Mouse (Mus musculus) CD4-positive, CD25-positive, alpha-beta regulatory T cell, adult 2 months (primary cell): ENCODE results near the gene Rfx7.

ENCODE experiments used
- DNase-seq: peaks from one replicate; pipeline ENCODE4 v3.0.0-alpha.2; 2012; ENCODE audit warnings: low read depth, low spot score

The Rfx7 gene

DNA sequence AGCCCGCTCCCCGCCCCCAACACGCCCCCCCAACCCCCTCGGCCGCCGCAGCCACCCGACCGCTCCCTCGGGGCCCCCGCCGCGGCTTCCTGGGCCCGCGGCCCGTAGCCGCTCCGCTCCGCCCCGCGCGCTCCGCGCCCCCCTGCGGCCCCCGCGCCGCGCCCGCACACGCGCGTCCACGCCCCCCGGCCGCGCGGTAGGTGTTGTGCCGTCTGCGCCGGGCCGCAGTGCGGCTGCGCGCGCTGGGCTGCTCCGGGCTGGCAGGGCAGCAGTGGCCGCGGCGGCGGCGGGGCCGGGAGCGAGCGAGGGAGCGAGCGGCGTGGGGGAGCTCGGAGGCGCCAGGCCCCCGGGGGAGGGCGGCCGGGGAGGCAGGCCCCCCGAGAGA is at the start of gene Rfx7:
Gene Rfx7 (plus strand): TSS at position 245 of the 385 bp plus-strand sequence.
- DNase-seq = peak; percentile 92

DNA sequence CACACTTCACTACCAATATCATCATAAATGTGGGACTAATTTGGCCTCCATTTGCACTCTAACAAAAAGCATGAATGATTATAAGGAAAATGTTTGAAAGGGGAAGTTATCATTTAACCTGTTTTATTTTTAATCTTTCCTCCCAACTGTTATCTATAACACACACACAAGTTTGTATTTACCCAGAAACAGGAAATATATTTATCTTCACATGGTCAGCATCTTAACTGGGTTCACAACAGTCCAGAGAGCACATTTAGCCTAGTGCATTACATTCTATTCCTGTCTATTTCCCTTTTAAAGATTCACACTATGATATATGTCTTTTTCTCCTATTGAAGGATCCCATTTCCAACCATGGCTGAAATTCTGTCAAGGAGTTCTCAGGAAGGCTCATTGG is 43.5 kb upstream of the Rfx7 start:
- DNase-seq = no peak

DNA sequence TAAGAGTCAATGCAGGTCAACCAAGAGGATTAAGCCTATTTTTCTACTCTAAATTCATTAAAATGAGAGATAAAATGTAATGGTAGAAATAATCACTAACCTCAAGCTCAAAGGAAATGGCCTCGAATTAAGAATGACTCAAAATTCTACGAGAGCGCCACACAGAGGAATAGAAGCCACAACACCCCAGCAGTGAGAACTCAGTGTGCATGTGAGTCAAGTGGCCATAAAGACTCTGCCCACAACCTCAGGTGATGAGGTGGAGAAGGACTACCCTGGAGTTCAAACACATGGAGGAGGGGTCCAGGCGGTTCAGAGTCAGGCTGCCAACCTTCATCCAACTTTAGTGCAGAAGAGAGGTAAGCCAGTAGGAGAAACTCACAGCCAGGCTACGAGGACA is 42.9 kb upstream of the Rfx7 start:
- no peak for DNase-seq

DNA sequence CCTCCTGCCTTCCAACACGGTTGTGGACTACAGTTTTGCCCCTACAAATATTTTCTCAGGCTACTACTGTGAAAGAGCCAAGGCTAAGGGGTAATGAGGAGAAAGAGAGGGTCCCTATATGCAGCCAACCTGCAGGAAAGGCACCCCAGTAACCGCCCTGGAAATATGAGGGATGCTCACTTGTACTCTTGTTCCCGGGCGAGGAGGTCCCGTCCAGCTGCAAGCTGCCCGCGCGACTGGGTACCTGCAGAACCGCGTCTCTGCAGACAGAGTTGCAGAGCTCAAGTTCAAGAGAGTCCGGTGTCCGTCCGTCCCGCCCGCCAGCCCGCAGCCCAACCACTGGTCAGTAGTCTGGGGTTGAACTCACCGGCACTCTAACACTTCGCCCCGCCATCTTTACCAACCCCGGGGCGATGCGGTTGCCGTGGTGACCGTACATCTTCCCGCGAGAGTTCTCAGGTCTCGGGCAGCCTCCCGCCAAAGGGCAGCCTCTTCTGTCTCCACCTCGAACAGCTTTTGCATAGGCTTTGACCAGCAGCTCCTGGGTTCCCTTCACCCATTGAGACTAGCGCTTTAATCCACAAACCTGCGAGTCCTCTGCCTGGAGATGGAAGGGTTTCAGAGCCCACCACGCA is 40.4 kb upstream of the Rfx7 start:
- DNase-seq = peak; percentile 92

DNA sequence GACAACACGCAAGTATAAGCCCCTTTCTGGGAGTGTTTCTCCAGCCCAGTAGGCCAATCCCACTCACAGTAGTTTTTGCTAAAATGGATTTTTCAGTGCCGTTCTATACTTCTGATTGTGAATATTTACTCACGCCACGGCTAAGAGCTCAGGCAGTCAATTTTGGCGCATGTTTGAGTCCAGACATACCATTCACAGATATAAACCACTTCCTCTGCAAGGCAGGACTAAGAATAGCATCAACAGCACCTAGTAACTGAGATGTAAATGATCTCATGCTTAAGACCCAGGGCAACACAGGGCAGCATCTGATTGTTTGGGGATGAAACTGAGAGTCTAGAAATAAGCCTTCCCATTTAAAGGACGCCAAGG is 39.9 kb upstream of the Rfx7 start, which contains the start of gene Tex9:
Gene Tex9 (minus strand): TSS at position 19 of the 372 bp plus-strand sequence.
- peak; percentile 57 for DNase-seq

DNA sequence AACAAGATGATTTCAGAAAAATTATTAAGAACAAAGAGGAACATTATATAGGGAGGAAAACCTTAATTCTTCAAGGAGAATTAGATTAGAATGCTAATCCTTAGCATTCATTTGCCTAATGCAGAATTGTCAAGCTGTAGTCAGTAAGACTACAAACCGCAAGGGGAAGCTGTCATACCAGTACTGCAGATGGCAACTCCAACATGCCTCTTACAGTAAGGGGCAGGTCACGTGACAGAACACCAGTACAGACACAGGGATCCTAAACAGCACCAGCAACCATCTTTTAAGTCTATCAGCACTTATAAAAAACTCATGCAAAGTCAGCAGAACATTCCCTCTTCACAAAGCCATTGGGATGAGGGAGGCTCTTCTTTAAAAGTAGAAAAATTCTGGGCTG is 38.6 kb upstream of the Rfx7 start:
- DNase-seq = peak; percentile 70

DNA sequence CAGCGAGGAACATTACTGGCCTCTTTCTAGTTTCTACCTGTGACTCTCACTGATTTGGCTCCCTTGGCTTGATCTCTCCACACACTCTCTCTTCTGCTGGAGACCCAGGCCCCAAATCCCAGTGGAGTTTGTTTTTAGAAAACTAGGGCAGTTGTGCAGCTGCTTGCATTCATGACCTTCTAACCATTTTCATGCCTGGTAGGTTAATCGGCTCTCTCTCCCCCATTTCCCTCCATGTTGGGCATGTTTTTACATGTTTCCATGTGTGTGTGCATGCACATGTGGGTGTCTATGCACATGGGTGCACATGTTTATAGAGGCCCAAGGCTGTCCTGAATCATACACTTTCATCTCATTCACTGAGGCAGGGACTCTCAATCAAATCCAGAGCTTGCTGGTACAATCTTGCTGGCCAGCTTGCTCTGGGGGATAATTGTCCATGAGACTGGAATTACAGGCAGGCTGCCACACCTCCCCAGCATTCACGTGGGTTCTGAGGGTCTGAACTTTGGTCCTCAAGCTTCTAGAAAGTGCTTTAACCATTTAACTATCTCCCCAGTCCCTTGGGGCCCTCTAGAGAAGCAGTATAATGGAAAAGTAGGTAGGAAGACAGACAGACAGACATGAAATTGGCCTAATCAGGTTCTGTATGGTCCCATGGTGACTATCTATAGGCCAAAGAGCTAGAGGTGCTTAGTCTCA is 37.9 kb upstream of the Rfx7 start:
- no peak for DNase-seq

DNA sequence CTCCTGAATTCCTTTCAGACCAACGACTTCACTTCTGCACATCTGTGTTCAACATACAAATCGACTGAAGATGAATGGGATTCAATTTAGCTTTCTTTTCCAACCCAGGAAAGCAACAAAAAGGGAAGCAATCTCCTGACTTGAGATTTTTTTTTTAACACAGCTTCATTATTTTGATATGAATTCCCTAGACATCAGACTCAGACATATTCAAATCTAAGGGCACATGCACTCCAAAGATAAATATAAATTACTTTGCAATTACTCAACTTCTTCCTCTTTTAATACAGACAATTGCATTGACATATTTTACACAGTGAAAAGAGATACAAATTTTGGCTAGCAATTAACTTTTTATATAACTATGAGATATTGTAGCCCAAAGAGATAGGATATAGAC is 35.3 kb upstream of the Rfx7 start:
- no peak for DNase-seq

DNA sequence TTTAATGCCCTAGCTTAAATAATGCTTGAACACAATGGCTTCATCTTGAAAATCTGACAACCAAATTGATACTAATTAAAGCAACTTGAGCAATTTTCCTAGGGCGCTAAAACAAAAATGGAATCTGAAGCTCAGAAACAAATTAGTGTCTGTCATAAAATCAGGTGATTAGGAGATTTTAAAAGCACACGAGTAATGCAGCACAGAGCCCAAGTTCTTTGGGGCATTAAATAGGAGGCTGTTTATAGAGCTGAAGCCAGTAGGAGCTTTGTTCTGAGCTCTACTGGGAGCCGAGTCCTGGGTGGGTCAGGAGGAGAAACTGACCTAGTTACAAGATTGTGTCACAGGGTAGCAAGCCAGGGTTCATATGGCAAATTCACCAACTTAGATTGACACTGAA is 34.9 kb upstream of the Rfx7 start:
- DNase-seq = no peak

DNA sequence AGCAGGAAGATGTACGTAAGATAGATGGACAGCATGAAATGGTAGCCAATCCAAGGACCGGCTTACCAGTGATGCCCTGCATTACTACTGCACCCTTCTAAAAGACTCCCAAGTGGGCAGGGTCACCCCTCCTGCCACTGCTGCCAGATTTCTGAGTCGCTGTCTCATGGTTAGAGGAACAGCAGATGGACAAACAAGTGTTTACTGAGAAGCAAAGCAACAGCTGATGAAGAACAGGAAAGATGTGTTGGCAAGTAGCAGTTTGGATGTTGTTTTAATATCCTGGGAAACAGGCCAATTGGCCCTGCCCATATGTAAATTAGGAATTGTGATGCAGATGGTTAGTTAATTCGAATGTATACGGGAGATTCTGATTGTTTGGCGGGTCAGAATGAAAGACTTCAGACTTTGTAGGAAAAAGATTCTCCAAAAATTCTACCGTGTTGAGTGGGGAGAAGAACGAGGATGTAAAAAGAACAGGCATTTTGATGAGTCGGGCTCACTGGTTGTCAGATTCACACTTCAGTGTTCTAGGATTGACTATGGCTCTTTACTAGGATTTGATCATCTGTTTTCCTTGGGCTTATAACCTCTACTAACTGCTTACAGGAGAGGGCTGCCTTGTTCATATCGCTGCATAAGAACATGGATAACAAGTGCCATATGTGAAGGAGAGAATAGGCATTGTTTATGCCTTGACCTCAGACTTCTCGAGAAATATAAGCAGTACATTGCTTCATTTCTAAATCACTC is 19.6 kb upstream of the Rfx7 start:
- no peak for DNase-seq

DNA sequence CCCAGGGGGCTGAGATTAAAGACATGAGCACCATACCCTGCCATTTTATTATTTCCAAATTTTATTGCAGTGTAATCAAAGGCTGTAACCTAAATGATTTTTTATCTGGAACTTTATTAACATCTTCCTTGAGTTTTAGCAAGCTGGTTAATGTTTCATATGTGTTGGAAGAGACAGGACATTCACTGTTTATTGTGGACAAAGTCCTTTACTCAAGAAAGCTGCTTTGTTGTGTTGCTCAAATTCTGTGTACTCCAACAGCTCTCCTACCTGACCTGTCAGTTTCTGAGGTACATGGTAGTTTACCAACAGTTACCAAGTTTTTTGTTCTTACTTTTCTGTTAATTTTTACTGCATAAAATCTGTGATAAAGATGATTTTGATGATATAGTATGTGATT is 16.7 kb upstream of the Rfx7 start:
- DNase-seq = no peak

DNA sequence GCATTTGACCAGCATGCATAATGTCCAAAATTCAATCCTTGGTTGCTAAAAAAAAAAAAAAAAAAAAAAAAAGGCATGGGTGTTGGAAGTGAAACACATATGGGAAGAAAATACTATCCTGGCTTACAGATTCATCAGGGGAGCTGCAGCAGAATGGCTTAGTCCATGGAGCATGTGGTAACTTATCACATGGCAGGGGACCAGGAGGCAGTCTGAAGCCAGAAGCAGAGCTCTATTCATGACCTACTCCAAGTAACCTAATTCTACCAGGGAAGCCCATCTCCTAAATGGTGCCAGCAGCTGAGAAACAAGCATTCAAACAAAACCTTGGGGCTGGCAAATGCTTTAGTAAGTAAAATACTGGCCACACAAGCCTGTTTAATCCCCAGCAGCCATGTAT is 12.8 kb upstream of the Rfx7 start:
- no peak for DNase-seq

DNA sequence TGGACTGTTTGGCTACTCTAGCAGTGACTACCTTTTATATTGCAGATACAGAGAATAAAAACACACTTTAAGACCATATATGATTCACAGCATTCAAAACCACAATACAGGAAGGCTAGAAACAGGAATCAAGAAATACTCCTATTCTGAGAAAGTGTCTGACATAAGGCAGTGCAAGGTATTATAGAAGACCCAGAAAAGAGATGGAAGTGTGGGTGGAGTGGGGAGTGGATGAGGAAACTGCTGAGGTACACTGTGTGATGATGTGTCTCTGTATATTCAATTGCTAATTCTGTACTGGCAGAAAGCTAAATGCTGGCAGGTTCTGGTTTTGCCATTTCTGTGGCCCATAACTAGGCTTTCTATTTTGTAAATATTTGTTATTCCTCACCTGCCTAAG is 11.2 kb upstream of the Rfx7 start:
- DNase-seq = no peak

DNA sequence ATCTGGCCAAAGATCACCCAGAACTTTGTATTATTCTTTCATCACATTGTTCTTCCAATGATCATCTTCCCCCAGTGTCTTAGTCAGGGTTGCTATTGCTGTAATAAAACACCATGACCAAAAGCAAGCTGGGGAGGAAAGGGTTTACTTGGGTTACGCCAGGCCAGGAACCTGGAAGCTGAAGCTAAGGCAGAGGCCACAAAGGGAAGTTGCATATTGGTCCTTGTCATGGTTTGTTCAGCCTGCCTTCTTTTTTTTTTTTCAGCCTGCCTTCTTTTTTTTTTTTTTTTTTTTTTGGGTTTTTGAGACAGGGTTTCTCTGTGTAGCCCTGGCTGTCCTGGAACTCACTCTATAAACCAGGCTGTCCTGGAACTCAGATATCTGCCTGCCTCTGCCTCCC is 5.9 kb upstream of the Rfx7 start:
- DNase-seq = no peak

DNA sequence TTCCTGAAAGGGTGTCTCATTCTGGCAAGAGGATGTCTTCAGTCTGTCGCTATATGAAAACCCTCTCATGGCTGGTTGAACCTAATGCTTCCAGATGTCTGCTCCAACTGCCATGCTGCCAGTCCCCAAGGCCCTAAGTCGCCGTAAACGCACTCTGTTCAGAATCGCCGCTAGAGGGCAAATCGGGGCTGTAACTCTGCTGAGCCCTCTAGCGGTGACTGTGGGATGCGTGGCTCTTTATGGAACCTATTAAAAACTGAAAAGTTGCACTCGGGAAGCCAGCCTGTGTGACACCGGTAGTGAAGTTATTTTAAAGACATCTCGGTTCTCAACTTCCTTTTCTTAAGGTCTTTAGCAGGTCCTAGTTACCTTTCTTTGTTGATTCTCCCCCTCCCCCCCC is 1.8 kb upstream of the Rfx7 start:
- peak; percentile 96 for DNase-seq

DNA sequence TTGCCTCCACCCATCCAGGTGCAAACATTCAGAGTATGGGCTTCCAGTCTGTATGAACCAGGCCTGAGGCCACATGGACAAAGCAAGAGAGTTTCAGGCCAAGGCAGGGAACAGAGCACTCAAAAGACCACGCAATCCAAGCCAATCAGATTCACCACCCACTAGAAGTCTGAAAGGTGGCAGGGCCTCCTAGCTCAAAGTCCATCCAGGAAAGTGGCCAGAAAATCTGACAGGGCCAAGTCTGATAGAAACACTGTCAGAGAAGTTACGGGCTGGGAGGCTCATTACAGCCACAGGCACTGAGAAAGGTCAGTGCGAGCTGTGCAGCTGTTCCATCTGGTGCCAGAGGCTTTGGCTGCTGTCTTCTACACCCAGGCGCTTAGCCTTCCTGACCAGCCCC is 1.2 kb upstream of the Rfx7 start:
- DNase-seq = peak; percentile 31

DNA sequence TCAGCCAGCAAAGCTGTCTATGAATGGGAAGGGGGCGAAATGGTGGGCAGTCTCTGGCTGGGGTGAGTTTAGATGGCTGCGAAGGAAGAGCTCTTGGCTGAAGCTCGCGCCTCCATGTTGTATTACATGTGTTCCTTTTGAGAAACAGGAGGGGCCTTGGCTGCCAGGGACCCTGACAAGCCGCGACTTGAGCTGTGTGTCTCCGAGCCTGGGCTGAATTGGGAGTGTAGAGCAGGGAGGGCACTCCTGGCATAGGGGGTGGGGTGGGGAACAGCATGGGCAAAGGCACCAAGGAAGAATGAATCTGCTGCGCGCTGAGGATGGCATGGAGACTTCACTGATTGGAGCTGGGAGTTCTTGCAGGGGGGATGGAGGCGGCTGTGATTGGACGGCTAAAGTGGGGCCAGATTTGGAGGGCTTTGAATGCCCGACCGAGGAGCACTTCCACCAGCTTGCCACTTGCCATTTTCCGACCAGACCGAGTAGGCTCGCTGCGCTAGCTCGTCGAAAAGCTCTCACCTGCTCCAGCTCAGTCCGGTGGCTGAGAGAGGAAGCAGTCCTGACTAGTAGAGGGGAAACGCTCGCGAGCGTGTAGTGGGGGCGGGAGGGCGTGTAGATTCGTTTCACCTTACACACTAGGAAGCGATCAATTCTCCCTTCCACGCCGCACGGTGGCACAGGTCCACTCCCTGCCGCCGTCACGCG is 597 bp upstream of the Rfx7 start:
- DNase-seq = peak; percentile 86

DNA sequence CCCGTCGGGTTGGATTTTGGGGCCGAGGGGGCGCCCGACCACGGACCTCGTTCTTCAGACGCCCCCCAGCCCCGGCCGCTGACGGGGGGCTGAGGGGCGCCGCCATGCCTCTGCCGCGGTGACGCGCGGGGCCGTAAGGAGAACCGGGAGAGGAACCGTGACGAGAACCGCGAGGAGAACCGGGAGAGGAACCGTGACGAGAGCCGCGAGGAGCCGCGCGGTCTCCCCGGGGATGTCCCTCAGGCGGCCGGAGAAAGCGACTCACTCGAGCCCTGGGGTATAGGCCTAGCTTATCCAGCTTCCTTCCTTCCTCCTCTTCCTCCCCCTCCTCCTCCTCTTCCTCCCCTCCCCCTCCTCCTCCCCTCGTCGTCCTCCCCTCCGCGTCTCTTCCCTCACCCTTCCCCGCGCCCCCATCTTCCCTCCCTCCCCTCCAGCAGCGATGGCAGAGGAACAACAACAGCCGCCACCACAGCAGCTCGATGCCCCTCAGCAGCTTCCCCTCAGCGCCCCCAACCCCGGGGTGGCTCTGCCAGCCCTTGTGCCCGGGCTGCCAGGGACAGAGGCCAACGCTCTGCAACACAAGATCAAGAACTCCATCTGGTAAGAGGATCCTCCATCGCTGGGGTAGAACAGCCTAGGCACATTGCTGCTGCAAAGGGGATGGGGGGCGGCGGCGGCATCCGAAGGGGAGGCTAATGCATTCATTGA is 495 bp downstream of the Rfx7 start:
- peak; percentile 68 for DNase-seq

DNA sequence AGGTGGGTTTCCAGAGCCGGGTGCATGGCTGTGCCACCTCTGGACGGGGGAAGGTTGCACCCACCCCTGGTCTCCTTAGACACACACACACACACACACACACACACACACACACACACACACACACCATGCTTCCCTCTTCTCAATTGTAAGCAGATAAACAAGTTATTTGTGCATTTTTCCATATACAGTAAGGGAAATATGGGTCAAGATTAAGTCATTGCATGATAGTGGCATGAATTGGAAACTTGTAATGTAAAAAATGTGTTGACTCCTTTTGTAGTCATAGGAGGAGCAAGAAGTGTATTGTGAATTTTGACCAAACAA is 1.0 kb downstream of the Rfx7 start:
- no peak for DNase-seq

DNA sequence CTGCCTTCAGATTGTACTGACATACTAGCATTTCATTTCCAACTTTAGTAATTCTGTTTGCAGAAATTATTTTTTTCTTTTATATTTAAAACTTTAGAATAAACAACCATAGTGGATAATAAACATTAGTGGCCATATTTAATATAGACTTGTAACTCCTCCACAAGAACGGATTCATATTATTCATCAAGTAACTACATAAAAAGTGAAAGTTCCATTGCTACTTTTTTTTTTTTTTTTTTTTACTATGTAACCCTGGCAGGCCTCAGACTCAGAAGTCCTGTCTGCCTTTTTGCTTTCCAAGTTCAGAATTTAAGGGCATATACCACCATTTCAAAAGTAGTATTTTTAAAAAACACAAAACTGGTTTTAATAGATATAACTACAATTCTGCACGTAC is 2.9 kb downstream of the Rfx7 start:
- DNase-seq = no peak

DNA sequence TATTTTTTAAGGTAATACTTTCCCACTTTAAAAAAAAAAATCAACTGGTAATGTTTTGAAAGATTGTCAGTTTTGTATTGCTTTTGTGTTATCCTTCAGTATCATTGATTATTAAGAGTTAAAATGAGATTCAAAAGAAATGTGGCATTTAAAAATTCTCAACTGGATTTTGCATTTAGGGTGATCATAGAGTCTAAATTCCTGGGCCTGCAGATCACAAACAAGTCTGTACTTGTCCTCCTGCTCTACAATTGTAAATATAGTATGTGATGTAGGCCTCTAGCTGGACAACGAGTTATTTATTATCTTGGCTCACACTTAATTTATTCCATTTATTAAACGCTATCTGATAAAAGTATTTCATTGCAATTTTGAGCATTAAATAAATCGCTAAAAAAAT is 3.4 kb downstream of the Rfx7 start:
- DNase-seq = no peak

DNA sequence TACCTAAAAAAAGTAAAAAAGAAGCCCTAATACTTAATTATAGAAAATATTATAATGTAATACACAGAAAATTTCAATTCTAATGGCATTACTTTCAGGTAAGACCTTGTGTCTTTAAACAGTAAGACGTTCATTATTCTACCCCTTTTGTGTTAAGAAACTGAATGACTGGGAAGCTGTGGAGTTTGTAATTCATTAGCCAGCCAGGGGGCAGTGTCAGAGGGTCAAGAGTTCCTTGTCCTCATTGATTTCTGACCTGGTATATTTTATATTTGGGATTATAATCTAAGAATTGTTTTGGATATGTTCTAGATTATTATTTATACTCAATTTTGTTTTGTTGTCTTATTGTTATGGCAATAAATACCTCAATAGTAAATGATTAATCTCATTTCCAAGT is 5.0 kb downstream of the Rfx7 start:
- DNase-seq = no peak
